Mouse (Mus musculus) hindbrain, postnatal 0 days (tissue): Measurements from ENCODE around the gene Dhrs7b. TPM values are rescaled to one million over a fixed set of nuclear protein-coding genes. Genes with fewer than 3 reads are reported as not detected.
A peak's percentile ranks its signal among the peaks of the same experiment; 100 is the strongest.

Experiments used
- ATAC-seq: fragments of 200-750 bp; cut with Nextera tagmentation; 2 replicates; pipeline ENCODE4 v1.8.0; 2017; ENCODE audit warnings: mild to moderate bottlenecking, moderate TSS enrichment, moderate library complexity
- DNase-seq: peaks from one replicate; pipeline ENCODE4 v3.0.0-alpha.2; 2015; ENCODE audit warnings: low spot score
- H3K27ac ChIP-seq: fragments of 300-500 bp; sonication (generic); 2 replicates; pipeline ENCODE4 v1.5.1; 2014; ENCODE audit warnings: mild to moderate bottlenecking
- H3K27me3 ChIP-seq: fragments of 300-500 bp; sonication (generic); 2 replicates; pipeline ENCODE4 v1.6.1; 2014; ENCODE audit warnings: low read length, mixed read lengths; ENCODE audit not compliant: insufficient read depth
- H3K36me3 ChIP-seq: fragments of 300-500 bp; sonication (generic); 2 replicates; pipeline ENCODE4 v1.6.1; 2014; ENCODE audit warnings: low read length, mixed read lengths; ENCODE audit not compliant: insufficient read depth
- H3K4me1 ChIP-seq: fragments of 300-500 bp; sonication (generic); 2 replicates; pipeline ENCODE4 v1.6.1; 2014; ENCODE audit warnings: antibody characterized with exemption, low read length, mixed read lengths; ENCODE audit not compliant: insufficient read depth
- H3K4me2 ChIP-seq: fragments of 300-500 bp; sonication (generic); 2 replicates; pipeline ENCODE4 v1.6.1; 2014; ENCODE audit warnings: low read depth, mild to moderate bottlenecking, low read length, moderate library complexity, mixed read lengths
- H3K4me3 ChIP-seq: fragments of 300-500 bp; sonication (generic); 2 replicates; pipeline ENCODE4 v1.5.1; 2014; ENCODE audit warnings: low read length
- H3K9ac ChIP-seq: fragments of 300-500 bp; sonication (generic); replicated peaks from 2 replicates; pipeline ENCODE4 v1.6.1; 2014; ENCODE audit warnings: mild to moderate bottlenecking, low read length, moderate library complexity, mixed read lengths
- H3K9me3 ChIP-seq: fragments of 300-500 bp; sonication (generic); 2 replicates; pipeline ENCODE4 v1.6.1; 2016; ENCODE audit warnings: low read length, mixed read lengths
- CTCF ChIP-seq: IDR thresholded peaks from 2 replicates; pipeline ENCODE4 v1.5.1; 2016; ENCODE audit warnings: antibody characterized with exemption, control low read depth, low read depth
- WGBS: fragments of 180-500 bp; shearing (Covaris S2); extraction: QIAGEN DNeasy Blood & Tissue Kit; methylation state at CpG from one replicate; pipeline ENCODE4 v1.1.7; 2014; 5-methylcytosine and 5-hydroxymethylcytosine counted together
- polyA plus RNA-seq: library from polyadenylated mRNA; unstranded; fragments of >200 nt; fragmentation: Nextera tagmentation; extraction: Ambion mirVana; gene quantifications from 2 replicates; pipeline ENCODE4 v1.2.1, GENCODE M21; 2015
- total RNA-seq: library from RNA; depleted of rRNA; stranded (reverse); fragments of >200 nt; gene quantifications from 2 replicates; pipeline ENCODE4 v1.2.3, GENCODE M21; 2014; rRNA removed

Gene Dhrs7b
- 29.8 and 30.7 TPM in 2 replicates for total RNA-seq
- polyA plus RNA-seq = 38.2 and 38.5 TPM in 2 replicates

DNA sequence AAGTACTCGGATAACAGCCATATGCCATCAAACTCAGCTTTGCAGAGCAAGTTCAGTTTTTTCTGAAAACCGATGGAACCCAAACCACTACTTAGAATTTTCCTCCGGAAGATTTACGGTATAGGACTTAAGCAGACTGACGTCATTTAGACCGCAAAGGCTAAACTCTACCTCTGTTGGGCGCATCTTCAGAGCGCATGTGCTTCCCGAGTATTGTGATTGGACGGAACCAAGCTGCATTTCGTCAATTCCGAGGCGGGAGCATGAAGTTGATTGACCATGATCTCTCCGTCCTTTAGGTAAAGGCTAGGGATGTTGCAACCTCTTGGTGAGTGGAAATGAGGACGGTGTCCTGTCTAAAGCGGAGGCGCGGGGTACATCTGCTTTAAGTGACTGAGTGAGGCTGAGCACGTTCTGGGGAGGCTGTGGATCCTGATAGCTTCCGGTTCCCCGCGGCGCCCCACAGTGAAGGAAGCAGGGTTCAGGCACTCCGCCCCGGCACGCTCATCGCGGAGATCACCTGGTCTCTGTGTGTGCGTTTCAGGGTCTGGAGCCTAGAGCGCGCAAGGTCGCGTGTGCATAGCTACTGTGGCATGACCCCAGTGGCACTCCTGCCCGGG is at the start of gene Dhrs7b:
Gene Dhrs7b (plus strand): TSS at position 199 of the 620 bp plus-strand sequence.
- peak; percentile 98 for ATAC-seq
- 0 out of 2 replicates have a peak, but pooled peaks have one; percentile 16 for TF ChIP-seq CTCF
- Histone ChIP-seq H3K27me3 (no peaks in the 10 kb centered on the region), H3K9me3 (no peaks in the 10 kb centered on the region), H3K4me2 (peak within 1 kb of the TSS; percentile 84), H3K27ac (peak within 1 kb of the TSS; percentile 89), H3K4me3 (peak within 1 kb of the TSS; percentile 53), H3K36me3 (no peaks in the 10 kb centered on the region), H3K4me1 (peaks cover 9% of the 10 kb centered on the region), H3K9ac (peak within 1 kb of the TSS; percentile 62)
- under 1% methylated on average over 34 of the region's 34 CpGs for WGBS
- peak; percentile 95 for DNase-seq

DNA sequence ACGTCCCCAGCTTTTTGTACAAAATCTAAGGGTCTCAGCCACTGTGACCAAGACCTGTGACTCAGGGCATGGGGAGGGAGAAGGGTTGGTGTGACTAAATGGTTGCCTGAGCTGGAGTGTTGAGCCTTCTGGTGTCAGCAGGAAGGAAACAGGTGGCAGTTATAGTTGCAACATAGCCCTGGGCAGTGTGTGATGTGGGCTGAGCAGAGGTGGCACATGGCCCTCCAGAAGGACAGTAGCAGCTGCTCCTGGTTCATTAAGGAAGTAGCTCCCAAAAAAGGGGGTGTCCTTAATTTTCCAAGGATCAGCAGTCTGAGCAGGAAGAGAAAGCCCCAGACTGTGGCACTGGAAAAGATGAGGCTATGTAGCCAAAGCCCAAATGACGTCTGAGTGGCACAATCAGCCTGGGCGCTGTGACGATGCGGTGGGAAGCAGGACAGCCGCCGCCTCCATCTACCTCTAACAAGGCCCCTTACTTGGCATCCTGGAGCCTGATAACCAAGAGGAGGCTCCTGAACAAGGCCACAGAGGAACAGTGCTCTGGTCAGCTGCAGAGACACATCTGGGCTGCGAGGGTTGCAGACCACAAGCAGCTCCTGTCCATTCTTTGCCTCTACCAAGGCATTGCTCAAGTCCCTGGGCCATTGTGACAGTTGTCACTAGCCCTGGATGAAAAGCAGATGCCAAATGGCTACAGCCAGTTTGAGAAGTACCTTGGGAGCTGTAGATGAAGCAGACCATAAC is 46.1 kb upstream of the Dhrs7b start:
- H3K36me3 ChIP-seq = peaks cover 46% of the 10 kb centered on the region
- no peak overlapping the region for H3K9ac ChIP-seq
- no peaks in the 10 kb centered on the region for H3K27me3 ChIP-seq
- no peak for TF ChIP-seq CTCF
- H3K4me3 ChIP-seq = no peak overlapping the region
- no peak overlapping the region for H3K27ac ChIP-seq
- H3K9me3 ChIP-seq = no peaks in the 10 kb centered on the region
- no peak overlapping the region for H3K4me2 ChIP-seq
- DNase-seq = no peak
- no peak for ATAC-seq
- H3K4me1 ChIP-seq = peaks cover 32% of the 10 kb centered on the region
- 88% methylated on average over 8 of the region's 8 CpGs for WGBS

GRCm38 (mm10) chr11:60787595-60787994 is 42.8 kb upstream of the Dhrs7b start:
- no peak for DNase-seq
- Histone ChIP-seq H3K36me3 (peaks cover 46% of the 10 kb centered on the region), H3K27me3 (no peaks in the 10 kb centered on the region), H3K9me3 (no peaks in the 10 kb centered on the region), H3K4me3 (no peak overlapping the region), H3K9ac (no peak overlapping the region), H3K4me2 (no peak overlapping the region), H3K4me1 (no peaks in the 10 kb centered on the region), H3K27ac (no peak overlapping the region)
- WGBS = 25% methylated on average over 1 of the region's 1 CpGs
- ATAC-seq = no peak
- no peak for TF ChIP-seq CTCF

DNA sequence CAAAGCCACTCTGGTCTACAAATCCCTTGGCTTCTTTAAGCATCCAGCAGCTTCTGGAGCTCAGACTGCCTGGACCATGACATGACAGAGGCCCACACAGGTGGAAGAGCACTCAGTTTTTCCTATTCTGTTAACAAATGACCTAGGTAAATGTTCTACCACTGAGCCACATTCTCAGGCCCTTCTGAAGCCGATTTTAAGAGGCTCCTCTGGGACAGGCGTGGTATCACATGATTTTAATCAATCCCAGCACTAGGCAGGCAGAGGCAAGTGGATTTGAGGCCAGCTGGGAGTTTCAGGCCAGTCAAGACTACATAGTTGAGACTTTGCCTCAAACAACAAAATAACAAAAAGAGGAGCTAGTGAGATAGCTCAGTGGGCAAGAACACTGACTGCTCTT is 40.0 kb upstream of the Dhrs7b start:
- Histone ChIP-seq H3K36me3 (peaks cover 29% of the 10 kb centered on the region), H3K9ac (no peak overlapping the region), H3K4me3 (no peak overlapping the region), H3K27ac (no peak overlapping the region), H3K4me2 (no peak overlapping the region), H3K27me3 (no peaks in the 10 kb centered on the region), H3K9me3 (no peaks in the 10 kb centered on the region), H3K4me1 (no peaks in the 10 kb centered on the region)
- TF ChIP-seq CTCF = no peak
- WGBS = 84% methylated on average over 2 of the region's 2 CpGs
- DNase-seq = no peak
- no peak for ATAC-seq

DNA sequence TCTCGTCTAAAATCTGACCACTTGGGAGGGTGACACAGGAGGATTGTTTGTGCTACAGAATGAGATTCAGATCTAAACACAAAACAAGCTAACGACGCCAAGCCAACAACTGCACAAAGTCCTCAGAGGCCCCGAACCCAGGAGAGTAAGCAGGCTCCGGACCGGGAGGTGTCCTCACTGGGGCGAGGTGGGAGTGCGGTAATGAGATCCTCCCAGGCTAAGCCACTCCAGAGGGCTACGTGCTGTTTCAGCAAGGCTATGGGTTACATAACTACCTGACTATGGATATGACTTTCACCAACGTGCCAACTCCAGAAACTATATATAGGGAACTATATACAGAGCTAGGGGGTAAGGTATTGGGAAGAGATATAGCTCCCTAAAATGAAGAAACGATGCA is 34.1 kb upstream of the Dhrs7b start:
- no peak for ATAC-seq
- no peaks in the 10 kb centered on the region for H3K27me3 ChIP-seq
- H3K4me1 ChIP-seq = no peaks in the 10 kb centered on the region
- no peak overlapping the region for H3K9ac ChIP-seq
- H3K27ac ChIP-seq = no peak overlapping the region
- no peak overlapping the region for H3K4me3 ChIP-seq
- H3K4me2 ChIP-seq = no peak overlapping the region
- WGBS = 88% methylated on average over 11 of the region's 11 CpGs
- no peaks in the 10 kb centered on the region; the same call in 1 of the 2 replicates for H3K36me3 ChIP-seq
- no peaks in the 10 kb centered on the region for H3K9me3 ChIP-seq
- no peak for DNase-seq
- TF ChIP-seq CTCF = no peak

- no peak overlapping the region for H3K9ac ChIP-seq
- H3K36me3 ChIP-seq = no peaks in the 10 kb centered on the region; the same call in 1 of the 2 replicates
- no peaks in the 10 kb centered on the region for H3K9me3 ChIP-seq
- DNase-seq (no peak), ATAC-seq (no peak)
- 86% methylated on average over 4 of the region's 4 CpGs for WGBS
- no peak overlapping the region for H3K4me2 ChIP-seq
- H3K4me3 ChIP-seq = no peak overlapping the region
- H3K27me3 ChIP-seq = no peaks in the 10 kb centered on the region
- H3K4me1 ChIP-seq = no peaks in the 10 kb centered on the region
- no peak overlapping the region for H3K27ac ChIP-seq
- no peak for TF ChIP-seq CTCF
Observed at GRCm38 (mm10) chr11:60799977-60800376, 30.5 kb upstream of the Dhrs7b start.

GRCm38 (mm10) chr11:60800892-60801291 is 29.5 kb upstream of the Dhrs7b start:
- TF ChIP-seq CTCF = no peak
- no peak overlapping the region for H3K4me3 ChIP-seq
- no peaks in the 10 kb centered on the region for H3K9me3 ChIP-seq
- no peaks in the 10 kb centered on the region for H3K4me1 ChIP-seq
- no peaks in the 10 kb centered on the region; the same call in 1 of the 2 replicates for H3K36me3 ChIP-seq
- no peak overlapping the region for H3K27ac ChIP-seq
- no peaks in the 10 kb centered on the region for H3K27me3 ChIP-seq
- 83% methylated on average over 1 of the region's 1 CpGs for WGBS
- no peak overlapping the region for H3K4me2 ChIP-seq
- no peak overlapping the region for H3K9ac ChIP-seq
- DNase-seq (no peak), ATAC-seq (no peak)
